Mouse (Mus musculus): ENCODE data around the gene Maml2.
A peak's percentile ranks its signal among the peaks of the same experiment; 100 is the strongest.

Maml2 gene

DNA sequence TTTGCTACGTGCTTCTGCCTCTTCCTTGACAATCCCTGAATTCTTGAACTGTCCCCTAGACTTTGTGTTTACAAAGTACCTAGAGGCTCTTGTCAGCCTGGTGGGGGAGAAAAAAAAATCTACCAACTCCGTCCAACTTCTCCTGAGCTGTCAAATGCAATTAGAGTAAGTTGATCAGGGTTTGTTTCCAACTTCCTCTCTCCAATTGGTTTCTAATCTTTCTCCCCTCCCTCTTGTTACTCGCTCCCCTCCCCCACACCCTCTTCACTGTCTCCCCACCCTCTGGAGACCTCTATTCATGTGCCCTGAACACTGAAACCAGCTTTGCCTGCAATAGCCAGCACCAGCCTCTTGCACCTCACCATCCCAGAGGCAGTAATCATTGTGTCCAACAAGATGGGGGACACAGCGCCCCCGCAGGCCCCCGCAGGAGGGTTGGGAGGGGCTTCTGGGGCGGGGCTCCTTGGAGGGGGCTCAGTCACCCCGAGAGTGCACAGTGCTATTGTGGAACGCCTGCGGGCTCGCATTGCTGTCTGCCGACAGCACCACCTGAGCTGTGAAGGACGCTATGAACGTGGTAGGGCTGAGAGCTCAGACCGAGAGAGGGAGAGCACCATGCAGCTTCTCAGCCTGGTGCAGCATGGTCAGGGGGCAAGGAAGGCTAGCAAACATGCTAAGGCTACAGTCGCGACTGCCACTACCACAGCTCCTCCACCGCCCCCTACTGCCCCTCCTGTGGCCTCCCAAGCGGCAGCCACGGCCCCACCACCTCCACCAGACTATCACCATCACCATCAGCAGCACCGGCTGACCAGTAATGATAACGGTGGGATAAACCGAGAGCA lies at the start of gene Maml2:
Gene Maml2 (plus strand): TSS at position 290 of the 845 bp plus-strand sequence.
- DNase-seq (ENCODE audit: low spot score) = no peak

DNA sequence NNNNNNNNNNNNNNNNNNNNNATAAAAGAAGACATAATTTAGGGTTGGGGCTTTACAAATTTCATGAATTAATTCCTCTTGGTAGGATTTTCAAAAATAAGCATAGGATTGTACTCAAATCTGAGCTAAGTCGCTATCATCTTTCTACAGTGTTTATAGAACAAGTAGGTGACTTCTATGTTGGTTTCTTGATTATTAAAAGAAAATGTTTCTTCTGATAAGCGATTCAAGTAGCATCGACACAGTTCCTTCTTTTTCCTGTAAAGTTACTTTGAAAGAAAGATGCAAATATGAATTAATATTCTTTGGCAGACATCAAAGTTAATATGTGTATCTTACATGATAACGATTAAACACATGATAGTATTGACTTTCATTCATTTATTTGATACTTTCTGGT lies 49.7 kb upstream of the Maml2 start:
- no peak for DNase-seq (ENCODE audit: low spot score)

DNA sequence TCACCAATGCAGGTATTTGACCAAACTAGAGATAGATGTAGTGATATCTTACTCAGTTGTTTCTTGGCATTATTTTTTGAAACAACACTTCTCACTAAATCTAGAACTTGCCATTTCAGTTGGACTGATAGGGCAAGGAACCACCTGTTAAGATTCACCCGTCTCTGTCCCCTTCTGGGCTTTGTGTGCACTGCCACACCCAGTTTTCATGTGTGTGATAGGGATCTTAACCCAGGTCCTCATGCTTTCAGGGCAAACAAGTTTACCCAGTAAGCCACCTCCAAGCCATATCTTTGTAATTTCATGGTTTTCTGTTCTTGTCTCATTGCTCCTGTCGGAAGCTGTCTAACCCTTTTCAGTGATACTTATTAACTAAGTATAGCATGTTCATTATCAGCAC lies 46.5 kb upstream of the Maml2 start:
- no peak for DNase-seq (ENCODE audit: low spot score)

DNA sequence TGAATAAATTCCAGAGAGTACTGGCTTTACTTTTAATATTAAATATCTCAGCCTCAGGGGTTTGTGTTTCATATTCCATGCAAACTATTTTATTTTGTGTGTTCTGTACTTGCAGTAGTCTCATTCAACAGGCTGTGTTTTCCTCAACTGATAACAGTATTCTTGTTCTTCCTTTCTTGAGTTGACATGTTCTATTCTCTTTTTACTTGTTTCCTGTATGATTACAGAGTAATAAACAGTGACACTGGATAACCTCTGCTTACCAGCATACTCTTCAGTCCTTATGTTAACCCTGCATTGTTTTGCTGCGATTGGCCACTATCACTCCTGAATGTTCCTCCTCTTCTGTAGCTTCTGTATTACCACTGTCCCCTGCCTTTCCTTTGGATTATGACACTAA lies 41.0 kb upstream of the Maml2 start:
- no peak for DNase-seq (ENCODE audit: low spot score)

DNA sequence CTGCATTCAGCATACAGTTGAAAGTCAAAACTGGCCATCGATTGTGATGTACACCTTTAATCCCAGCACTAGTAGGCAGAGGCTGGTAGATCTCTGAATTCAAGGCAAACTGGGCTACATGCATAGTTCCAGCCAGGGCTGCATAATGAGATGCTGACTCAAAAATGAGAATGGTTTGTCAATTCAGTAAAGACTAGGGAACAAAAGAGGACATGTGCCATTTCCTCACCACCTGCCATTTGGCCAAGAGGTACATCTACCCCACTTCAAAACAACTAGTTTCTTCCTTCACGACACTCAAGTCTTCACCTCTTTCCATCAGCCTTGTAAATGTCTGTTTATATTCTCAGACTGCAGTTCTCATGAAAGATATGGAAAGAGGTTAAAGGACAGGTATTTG lies 39.6 kb upstream of the Maml2 start:
- DNase-seq (ENCODE audit: low spot score) = no peak

DNA sequence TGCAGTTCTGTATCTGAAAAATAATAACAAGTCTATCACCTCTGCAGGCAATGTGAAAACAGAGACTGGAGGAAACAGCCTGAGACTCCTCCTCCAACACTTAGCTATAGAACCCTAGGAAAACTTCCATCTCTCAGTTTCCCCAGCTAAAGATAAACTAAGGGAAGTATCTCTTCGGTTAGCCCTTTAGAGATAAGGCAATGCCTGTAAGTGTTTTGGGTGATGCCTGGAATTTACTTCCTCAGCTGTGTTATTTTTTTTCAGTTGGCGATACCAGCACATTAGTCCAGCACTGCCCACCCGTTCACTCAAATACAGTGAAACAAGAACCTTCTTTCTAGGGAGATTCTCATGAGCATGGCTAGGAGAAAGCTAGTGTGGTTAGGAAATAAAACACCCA lies 36.8 kb upstream of the Maml2 start:
- DNase-seq (ENCODE audit: low spot score) = no peak

DNA sequence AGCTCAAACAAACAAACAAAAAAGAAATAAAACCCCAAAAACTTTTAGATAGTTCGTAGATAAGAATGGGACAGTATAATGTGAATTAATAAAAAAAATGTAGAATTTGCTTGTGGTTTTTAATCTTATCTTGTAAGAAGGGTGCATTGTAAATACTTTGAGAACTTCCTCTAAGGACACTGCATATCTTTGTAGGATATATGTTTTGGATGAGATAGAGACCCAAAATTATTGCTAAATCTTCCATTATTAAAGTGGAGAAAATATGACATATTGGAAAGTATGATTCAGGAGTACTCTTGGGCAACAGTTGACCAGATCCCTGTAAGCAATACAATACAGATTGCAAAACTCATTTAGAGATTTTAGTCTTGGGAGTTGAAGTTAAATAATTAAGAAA lies 24.5 kb upstream of the Maml2 start:
- no peak for DNase-seq (ENCODE audit: low spot score)

DNA sequence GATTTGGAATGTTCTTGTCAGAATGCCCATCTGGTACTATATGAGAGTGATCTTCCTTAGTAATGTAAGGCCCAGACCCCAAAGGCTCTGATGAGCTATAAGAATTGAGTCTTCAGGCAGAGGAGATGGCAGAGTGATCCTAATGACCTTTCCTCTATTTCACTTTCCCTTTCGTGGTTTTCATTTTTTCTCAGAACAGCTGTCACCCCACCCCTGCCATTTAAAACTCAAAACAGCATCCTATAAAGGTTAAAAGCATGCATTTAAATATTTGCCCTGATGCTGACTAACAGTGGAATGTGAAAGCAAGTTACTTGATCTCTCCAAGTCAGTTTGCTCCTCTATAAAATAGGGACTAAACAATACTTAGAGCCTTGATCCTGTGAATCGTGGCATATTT lies 10.3 kb upstream of the Maml2 start:
- DNase-seq (ENCODE audit: low spot score) = no peak

DNA sequence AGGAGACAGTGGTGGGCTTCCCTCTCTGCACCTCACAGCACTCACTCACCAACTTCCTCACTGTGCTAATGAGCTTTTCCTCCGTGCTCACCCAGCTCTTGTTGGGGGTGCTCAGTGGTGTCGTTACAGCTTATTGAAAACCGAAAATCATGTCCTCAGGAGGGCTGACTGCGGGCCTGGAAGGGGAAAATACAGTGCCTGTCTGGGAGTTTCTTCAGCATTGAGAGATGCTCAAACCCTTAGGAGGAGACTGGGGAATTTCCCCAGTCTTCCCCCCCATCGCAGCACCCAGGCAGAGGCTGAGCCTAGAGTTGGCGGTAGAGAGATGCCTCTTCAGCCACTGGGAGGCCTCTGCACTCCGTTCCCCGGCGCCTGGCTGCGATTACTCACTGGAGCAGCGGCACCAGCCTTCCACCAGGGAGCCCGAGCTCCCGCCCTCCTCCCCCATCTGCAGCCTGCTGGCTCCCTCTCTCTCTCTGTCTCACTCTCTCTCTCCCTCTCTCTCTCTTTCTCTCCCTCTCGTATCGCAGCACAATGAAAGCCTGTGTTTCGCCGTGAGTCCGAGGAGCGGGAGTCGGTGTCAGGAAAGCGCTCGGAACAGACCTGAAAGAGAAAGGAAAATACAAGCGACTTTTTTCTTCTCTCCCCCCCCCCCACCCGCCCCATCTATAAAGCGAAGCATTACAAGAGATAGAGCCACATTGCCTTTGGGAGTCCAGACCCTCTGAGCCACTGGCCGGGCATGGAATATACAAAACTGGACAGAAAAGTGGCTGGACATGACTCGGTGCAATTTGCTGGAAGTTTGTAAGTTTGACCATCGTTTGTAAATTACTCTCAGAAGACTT lies 1.3 kb upstream of the Maml2 start:
- DNase-seq (ENCODE audit: low spot score) = peak; percentile 78

DNA sequence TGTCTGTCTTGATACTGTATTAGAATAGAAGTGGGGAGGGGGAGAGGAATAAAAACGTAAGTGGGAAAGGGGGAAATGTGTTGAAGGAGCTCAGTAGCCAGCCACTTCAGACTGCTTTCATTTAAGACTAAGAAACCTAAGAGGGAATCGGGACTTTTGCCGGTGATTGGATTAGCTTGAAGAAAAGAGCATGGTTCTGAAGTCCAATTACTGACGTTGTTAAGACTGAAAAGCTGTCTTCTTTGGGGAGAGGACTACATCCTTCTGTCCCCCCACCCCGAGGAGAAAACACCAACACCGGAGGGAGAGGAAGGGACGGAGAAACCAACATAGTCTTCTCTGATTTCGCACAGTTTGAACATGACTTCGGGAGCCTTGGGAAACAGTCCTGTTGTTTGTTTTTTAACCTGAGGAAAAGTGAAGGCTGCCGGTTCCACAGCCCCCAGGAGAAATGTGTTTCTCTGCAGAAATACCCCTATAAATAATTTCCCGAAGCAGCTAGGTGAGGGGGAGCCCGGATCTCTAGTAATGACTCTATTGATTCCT lies 562 bp upstream of the Maml2 start:
- DNase-seq (ENCODE audit: low spot score) = no peak

DNA sequence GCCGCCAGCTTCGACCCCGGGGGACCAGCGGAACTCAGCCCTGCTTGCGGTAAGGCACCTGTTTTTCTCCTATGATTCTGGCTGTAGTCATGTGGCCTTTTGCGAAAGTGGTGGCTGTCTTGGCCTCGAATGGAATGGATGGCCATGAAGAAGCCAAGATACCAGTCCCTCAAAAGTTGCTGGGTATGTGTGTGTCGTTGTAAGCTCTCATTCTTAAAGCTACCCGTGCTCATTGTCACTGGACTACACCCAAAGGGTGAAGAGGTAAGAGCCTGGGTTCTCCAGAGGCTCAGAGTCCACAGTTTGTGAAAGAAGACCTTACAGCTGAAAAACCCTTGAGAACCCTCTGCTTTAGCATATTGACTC lies 739 bp downstream of the Maml2 start:
- no peak for DNase-seq (ENCODE audit: low spot score)

DNA sequence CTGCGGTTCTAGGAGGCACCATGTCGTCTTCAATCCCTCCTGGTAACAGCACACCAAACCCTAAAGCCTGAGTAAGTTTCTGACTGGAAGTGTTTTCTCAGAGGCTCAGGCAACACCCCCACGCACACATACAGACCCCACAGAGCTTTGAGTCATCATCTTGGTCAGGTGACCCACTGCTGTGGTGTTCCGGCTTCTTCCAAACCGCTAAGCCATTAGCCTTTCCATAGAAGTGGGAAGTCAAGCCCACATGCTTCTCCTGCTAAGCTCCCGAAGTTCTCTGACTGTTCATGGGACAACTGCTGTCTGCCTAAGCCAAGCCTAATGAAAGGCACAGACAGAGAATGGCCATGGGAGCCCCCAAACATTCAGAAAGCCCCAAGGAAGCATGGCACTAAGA lies 1.4 kb downstream of the Maml2 start:
- no peak for DNase-seq (ENCODE audit: low spot score)

DNA sequence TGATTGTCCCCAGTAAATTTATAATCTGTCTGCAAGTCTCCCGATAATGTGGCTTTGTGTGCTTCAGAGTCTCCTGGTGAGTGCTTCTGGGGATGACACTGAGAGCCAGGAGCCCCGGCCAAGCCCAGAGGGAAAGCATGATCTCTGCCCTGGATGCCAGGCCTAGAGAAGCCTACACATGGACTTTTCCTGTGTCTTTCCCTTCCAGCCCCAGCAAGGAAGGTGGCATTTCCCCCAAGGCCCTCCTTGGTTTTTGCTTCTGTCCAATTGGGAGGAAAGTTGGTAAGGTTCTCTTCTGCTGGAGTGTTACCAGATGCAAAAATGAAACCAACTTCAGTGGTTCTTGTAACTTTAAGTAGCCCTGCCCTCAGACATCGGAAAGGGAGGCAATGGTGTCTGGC lies 2.3 kb downstream of the Maml2 start:
- no peak for DNase-seq (ENCODE audit: low spot score)

DNA sequence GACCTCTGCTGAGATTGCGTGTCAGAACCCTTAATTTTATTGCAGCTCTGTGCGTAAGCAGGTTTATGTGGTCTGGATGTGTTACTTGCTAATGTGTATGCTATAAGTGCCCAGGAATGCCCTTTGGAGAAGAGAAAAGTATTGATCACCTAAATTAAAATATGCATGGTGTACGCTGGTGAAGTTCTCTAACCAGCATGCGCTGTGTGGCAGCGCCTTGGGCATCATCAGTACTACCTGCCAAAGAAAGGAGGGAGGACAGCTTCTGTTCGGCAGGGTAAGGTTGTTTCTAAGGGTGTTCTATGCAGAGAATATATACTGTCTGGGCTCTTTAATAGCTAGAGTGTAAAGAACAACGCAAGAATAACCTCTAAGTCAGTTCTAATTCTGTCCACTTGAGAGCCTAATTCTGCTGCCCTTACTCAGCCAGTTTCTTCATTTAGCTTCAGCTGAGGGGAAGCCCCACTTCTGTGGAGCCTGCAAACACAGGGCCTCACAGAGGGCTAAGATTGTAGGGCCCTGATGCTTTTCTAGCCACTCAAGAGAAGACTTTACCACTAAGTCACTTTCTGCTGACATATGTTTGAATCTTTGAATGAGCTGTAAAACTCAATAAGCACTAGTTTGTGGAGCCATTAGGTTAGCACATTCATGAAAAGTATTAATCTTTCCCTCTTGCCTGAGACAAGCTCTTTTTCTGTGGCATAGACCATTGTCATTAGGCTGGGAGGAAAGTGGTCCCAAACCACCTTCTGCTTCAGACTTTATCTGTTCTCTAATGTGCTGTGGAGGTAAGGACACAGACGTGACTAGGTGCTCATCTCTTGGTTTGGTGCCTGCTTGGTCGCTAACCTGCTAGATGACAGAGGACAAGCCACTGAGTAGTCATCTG lies 3.4 kb downstream of the Maml2 start:
- DNase-seq (ENCODE audit: low spot score) = no peak

DNA sequence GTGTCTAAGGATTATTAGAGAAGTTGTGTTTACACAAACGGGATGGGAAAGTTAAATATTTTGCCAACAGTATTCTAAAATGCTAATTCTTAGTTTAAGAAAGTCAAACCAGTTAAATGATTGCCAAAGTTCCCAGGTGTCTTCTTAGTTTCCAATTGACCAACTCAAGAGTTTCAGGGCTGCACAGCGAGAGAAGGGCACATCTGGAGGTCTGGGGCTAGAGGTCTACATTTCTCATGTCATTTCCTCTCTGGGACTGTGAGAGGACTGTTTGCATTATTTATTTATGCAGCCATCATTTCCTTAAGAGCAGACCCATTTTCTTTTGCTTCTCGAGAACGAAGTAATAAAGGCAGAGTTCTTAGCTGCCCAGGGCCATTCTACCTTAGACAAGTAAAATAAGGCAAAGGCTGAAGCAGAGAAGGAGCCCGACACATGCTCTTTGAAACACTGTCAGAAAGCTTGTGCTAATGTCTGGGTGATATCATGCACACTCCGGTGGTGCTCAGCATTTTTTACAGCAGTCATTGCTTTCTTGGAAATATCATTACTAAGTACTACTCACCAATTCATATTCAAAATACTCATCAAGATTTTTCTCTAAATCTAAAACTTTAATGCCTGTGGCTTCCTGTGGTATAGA lies 4.5 kb downstream of the Maml2 start:
- no peak for DNase-seq (ENCODE audit: low spot score)

DNA sequence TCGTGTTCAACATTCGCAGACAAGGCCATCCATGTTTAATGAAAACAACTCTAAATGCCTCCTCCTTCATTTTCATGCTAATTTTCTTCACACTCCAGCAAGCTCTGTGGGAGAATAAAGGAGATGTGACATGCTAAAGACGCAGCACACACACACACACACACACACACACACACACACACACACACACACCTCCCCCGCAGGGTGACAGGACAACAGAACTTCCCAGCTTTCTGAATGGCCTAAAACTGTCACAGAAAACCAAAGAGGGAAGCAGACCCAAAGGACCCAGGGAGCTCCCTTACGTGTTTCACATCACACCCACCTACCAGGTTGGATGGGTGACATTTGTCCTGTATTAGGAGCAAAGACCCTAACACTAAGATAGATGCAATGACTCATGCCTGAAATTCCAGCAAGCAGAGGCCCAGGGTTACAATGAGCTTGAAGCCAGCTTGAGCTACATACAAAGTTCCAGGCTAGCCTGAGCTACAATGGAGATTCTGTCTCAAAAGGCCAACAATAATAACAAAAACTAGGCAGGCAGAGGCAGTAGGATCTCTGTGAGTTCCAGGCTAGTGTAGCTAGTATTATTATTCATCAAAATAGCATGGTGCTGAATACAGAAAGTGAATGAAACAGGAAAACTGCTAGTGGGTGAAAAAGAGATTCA lies 5.5 kb downstream of the Maml2 start:
- DNase-seq (ENCODE audit: low spot score) = no peak

DNA sequence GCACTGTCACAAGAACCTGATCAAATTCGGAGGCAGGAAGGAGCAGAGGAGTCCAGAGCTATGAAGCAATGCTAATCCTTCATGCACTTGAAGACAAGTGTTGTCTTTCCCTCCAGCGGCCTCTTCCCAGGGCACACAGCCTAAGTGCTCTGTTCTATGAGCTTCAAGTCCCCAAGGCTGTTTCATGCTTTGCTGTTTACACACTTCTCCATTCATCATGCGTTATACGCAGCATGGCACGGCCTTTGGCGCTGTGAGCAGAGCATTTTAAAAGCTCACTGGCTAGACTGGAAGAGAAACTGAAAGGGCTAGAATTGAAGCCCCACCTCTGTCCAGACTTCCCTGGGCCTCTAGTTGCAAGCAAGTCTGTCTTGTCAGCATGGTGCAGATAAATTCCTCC lies 6.2 kb downstream of the Maml2 start:
- DNase-seq (ENCODE audit: low spot score) = no peak

DNA sequence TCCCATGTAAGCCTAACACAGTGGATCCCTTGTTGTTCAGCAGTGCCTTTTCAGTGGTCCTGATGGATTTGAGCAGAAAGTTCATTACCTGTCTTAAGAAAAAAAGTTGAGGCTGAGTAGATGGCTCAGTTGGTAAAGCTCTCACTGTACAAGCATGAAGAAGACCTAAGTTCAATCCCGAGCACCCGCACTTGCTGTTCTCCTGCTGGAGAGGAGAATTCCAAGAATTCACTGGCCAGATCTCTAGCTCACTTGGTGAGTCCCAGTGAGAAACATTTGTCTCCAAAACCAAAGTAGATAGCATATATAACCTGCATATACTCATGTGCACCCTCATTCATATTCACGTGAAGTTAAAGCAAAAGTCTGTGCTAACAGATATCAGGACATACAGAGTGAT lies 8.7 kb downstream of the Maml2 start:
- DNase-seq (ENCODE audit: low spot score) = no peak

DNA sequence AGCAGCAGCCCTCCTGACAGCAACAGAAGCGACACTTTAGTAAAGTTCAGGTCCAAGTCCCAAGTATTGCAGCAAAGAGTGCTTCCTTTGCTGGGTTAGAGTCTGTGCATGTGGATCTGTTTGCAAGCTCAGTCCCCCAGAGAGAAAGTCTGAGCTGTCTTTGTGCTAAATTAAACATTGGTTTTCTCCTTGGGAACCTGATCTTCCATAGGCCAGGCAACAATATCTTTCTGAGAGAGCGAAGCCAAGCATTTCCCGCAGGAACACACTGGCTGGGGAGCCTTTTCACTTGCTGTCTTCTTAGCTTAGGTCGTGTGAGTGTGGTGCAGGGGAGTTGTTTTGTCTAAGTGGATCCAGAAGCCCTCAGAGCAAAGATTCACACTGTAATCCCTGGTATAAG lies 9.5 kb downstream of the Maml2 start:
- DNase-seq (ENCODE audit: low spot score) = no peak

DNA sequence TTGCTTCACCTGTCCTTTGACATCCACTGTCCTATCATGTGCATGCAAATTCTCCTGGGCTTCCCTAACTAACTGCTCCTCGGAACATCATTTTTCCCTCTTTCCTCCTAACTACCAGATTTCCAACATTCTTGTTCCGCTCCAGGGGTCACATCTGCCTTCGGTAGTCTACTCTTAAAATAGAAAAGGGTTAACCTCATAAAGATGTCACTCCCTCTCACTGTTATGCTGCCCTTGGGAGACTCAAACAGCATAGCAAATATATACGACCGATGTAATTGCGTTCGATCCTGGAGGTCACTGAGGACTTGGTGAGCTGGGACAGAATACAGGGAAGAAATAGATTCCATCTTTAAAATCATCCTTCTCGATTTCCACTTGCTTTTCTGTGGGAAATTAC lies 11.0 kb downstream of the Maml2 start:
- no peak for DNase-seq (ENCODE audit: low spot score)

DNA sequence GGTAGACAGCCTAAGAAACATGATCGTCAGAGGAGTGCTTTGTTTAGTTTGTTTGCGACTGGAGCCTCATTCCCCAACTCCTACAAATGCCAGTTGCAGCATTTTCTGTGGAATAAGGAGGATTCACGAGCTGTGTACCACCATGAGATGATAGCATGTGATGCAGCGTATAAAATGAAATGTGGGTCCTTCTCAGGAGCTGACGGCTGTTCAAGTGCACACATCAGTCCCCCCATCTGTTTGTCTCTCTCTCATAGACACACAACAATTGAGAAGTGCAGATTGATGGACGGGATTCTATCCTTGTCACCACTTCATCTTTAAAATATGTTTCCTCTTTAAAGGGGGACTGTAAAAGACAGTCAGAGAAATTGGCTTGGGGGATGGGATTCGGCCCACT lies 12.1 kb downstream of the Maml2 start:
- DNase-seq (ENCODE audit: low spot score) = no peak

All from layer of hippocampus, adult 9-10 months (tissue).